Mouse (Mus musculus) lung, adult 2 months (tissue): ENCODE results near the gene Spaca3. TPM values are rescaled to one million over a fixed set of nuclear protein-coding genes. Genes with fewer than 3 reads are reported as not detected.

Experiments used
- DNase-seq: peaks from one replicate; pipeline ENCODE4 v3.0.0; 2022
- H3K4me1 ChIP-seq: fragments of 200-500 bp; 2 replicates; pipeline ENCODE4 v1.6.1; 2011; ENCODE audit warnings: low read length; ENCODE audit not compliant: control insufficient read depth, insufficient read depth
- H3K4me3 ChIP-seq: fragments of 200-500 bp; replicated peaks from 2 replicates; pipeline ENCODE3; 2011; ENCODE audit warnings: low read depth, mild to moderate bottlenecking, control low read depth, low read length; ENCODE audit errors: extremely low read depth
- CTCF ChIP-seq: fragments of 200-500 bp; IDR thresholded peaks from 2 replicates; pipeline ENCODE4 v1.5.1; 2011; ENCODE audit warnings: mild to moderate bottlenecking, low read length, control low read depth; ENCODE audit not compliant: insufficient read depth
- POLR2A ChIP-seq: fragments of 200-500 bp; IDR thresholded peaks from 2 replicates; pipeline ENCODE4 v1.6.1; 2011; ENCODE audit warnings: low read depth, mild to moderate bottlenecking, control low read depth, low read length, borderline replicate concordance; ENCODE audit errors: extremely low read depth
- WGBS: fragments of 180-500 bp; shearing (Covaris S2); methylation state at CpG from one replicate; pipeline ENCODE4 v1.1.7; 2018; 5-methylcytosine and 5-hydroxymethylcytosine counted together
- polyA plus RNA-seq: library from polyadenylated mRNA; depleted of rRNA; stranded (reverse); fragments of >200 nt; gene quantifications from 2 replicates; pipeline ENCODE4 v1.2.3, GENCODE M21; 2012

Spaca3 gene
- polyA plus RNA-seq, 1 experiment: not detected

- H3K4me1 ChIP-seq: no peaks in the 10 kb centered on the region
- no peak overlapping the region for H3K4me3 ChIP-seq
- WGBS: 77% methylated on average over 7 of the region's 7 CpGs
- DNase-seq: no peak
- TF ChIP-seq POLR2A (no peak), CTCF (no peak)
Observed at GRCm38 (mm10) chr11:80886365-80886764, 28.2 kb downstream of the Spaca3 start.

GRCm38 (mm10) chr11:80887021-80887420, 28.9 kb downstream of the Spaca3 start:
- H3K4me3 ChIP-seq: no peak overlapping the region
- no peak for TF ChIP-seq CTCF
- TF ChIP-seq POLR2A: no peak
- DNase-seq: peak; percentile 11
- 50% methylated on average over 3 of the region's 3 CpGs for WGBS
- H3K4me1 ChIP-seq: no peaks in the 10 kb centered on the region

GRCm38 (mm10) chr11:80889336-80890063, 31.3 kb downstream of the Spaca3 start:
- DNase-seq: no peak
- H3K4me1 ChIP-seq: no peaks in the 10 kb centered on the region
- TF ChIP-seq POLR2A (no peak), CTCF (no peak)
- 38% methylated on average over 7 of the region's 7 CpGs for WGBS
- H3K4me3 ChIP-seq: no peak overlapping the region

- DNase-seq: no peak
- Histone ChIP-seq H3K4me1 (no peaks in the 10 kb centered on the region), H3K4me3 (no peak overlapping the region)
- WGBS: 92% methylated on average over 3 of the region's 3 CpGs
- no peak for TF ChIP-seq POLR2A
- no peak for TF ChIP-seq CTCF
Observed at GRCm38 (mm10) chr11:80895853-80896252, 37.7 kb downstream of the Spaca3 start.

- Histone ChIP-seq H3K4me1 (no peaks in the 10 kb centered on the region), H3K4me3 (no peak overlapping the region)
- WGBS: 58% methylated on average over 4 of the region's 4 CpGs
- TF ChIP-seq CTCF (no peak), POLR2A (no peak)
- no peak for DNase-seq
Observed at GRCm38 (mm10) chr11:80900555-80900954, 42.4 kb downstream of the Spaca3 start.

DNA sequence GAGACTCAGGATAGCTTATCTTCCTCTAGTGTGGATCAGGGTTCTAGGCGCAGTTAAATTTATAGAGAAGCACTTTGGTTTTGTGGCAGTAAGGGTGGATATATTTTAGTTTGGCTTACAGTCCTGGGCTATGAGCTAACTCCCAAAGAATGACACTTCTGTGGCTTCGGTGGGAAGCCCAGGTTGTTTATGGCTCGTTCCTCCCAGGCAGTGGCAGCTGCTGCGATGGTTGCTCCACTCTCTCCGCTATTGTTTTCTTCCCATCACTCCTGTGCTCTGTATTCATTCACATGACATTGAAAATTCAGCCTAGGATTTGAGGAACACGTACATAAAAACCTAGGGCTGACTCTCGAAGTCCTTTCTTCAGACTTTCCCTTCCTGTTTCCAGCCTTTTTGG, 44.5 kb downstream of the Spaca3 start:
- DNase-seq: no peak
- no peak overlapping the region for H3K4me3 ChIP-seq
- TF ChIP-seq CTCF (no peak), POLR2A (no peak)
- H3K4me1 ChIP-seq: no peaks in the 10 kb centered on the region
- WGBS: 49% methylated on average over 7 of the region's 7 CpGs

DNA sequence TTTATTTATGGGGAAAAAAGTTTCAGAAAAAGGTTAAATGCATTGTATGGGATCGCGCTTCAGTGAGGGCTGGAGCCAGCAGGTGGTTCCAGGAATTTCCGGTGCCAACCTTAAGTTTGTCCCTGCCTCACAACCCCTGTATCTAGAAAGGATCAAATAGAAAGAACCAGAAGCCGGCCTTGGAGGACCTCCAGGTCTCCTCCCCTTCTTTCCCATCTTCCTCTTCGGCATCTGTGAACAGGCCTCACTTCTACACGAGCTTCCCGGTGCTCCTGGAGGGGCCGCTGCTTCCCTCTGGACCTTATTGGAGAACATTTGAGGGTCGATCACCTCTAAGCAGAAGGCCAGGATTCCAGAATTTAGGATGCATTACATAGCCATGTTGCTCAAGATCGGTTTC, 45.3 kb downstream of the Spaca3 start:
- H3K4me1 ChIP-seq: no peaks in the 10 kb centered on the region
- no peak for DNase-seq
- no peak for TF ChIP-seq CTCF
- no peak for TF ChIP-seq POLR2A
- WGBS: 90% methylated on average over 10 of the region's 10 CpGs
- no peak overlapping the region for H3K4me3 ChIP-seq

DNA sequence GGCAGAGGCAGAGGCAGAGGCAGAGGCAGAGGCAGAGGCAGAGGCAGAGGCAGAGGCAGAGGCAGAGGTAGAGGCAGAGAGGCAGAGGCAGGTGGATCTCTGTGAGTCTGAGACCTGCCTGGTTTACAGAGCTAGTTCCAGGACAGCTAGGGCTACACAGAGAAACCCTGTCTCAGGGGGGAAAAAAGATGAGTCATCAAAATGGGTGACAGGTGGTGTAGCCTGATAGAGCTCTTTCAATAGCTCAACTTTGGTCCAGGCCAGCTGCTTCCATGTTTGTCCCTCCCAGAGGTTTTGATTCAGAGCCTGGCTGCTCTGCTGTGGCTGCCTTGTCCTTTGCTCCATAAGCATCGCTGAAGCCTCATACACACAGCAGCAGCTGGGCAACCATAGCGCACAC, 46.4 kb downstream of the Spaca3 start:
- 66% methylated on average over 2 of the region's 2 CpGs for WGBS

GRCm38 (mm10) chr11:80906456-80906855, 48.3 kb downstream of the Spaca3 start:
- peak; percentile 43 for DNase-seq
- TF ChIP-seq CTCF (peak; percentile 67), POLR2A (no peak)
- Histone ChIP-seq H3K4me3 (no peak overlapping the region), H3K4me1 (no peaks in the 10 kb centered on the region)
- WGBS: 41% methylated on average over 4 of the region's 4 CpGs

More for the DNA sequence above, 46.4 kb downstream of the Spaca3 start:
- DNase-seq: no peak
- TF ChIP-seq POLR2A: no peak
- no peak for TF ChIP-seq CTCF
- no peak overlapping the region for H3K4me3 ChIP-seq
- H3K4me1 ChIP-seq: no peaks in the 10 kb centered on the region

DNA sequence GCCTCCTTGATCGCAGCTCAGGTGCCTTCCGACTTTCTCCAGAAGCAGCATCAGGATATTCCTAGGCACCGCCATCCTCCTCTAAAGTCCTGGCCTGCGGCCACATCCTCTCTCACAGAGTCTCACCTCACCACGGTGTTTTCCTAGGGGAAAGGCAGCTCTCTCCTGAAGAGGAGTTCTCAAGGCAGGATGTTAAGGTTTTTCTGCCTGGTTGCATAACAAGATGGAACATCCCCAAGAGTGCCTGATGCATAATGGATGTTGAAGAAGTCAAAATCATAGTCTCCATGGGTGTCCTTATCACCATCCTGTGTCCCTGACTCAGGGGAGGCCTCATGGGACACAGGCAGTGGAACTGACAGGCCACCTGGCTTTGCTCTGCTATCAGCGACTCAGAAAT, 49.7 kb downstream of the Spaca3 start:
- Histone ChIP-seq H3K4me3 (no peak overlapping the region), H3K4me1 (no peaks in the 10 kb centered on the region)
- no peak for DNase-seq
- no peak for TF ChIP-seq CTCF
- TF ChIP-seq POLR2A: no peak
- WGBS: 85% methylated on average over 6 of the region's 6 CpGs

- 75% methylated on average over 5 of the region's 5 CpGs for WGBS
- TF ChIP-seq POLR2A: no peak
- no peak for TF ChIP-seq CTCF
- DNase-seq: no peak
- no peak overlapping the region for H3K4me3 ChIP-seq
- no peaks in the 10 kb centered on the region for H3K4me1 ChIP-seq
Observed at GRCm38 (mm10) chr11:80912721-80913120, 54.6 kb downstream of the Spaca3 start.
